Mouse (Mus musculus) ES-Bruce4 (cell line): ENCODE results near the gene Dync1i1. TPM values are rescaled to one million over a fixed set of nuclear protein-coding genes. Genes with fewer than 3 reads are reported as not detected.

Experiments used
- H3K27ac ChIP-seq: 2 replicates; pipeline ENCODE4 v1.5.1; 2012; ENCODE audit warnings: low read length, inconsistent platforms; ENCODE audit not compliant: insufficient read depth
- H3K27me3 ChIP-seq: 2 replicates; pipeline ENCODE4 v1.6.1; 2012; ENCODE audit warnings: mild to moderate bottlenecking, low read length, inconsistent platforms; ENCODE audit not compliant: control insufficient read depth, poor library complexity, insufficient read depth, severe bottlenecking
- H3K36me3 ChIP-seq: 2 replicates; pipeline ENCODE4 v1.6.1; 2012; ENCODE audit warnings: inconsistent platforms, mild to moderate bottlenecking, low read length, moderate library complexity; ENCODE audit not compliant: control insufficient read depth, poor library complexity, insufficient read depth, severe bottlenecking
- H3K4me1 ChIP-seq: one replicate; pipeline ENCODE4 v1.8.1; 2011; ENCODE audit warnings: low read length; ENCODE audit not compliant: control insufficient read depth, insufficient read depth
- H3K4me3 ChIP-seq: 2 replicates; pipeline ENCODE4 v1.5.1; 2011; ENCODE audit warnings: low read depth, mild to moderate bottlenecking, low read length
- H3K9ac ChIP-seq: 2 replicates; pipeline ENCODE4 v1.6.1; 2012; ENCODE audit warnings: low read depth, mild to moderate bottlenecking, inconsistent platforms; ENCODE audit not compliant: poor library complexity, severe bottlenecking
- H3K9me3 ChIP-seq: replicated peaks from 2 replicates; pipeline ENCODE4 v1.6.1; 2012; ENCODE audit warnings: mild to moderate bottlenecking, low read length, inconsistent platforms; ENCODE audit not compliant: control insufficient read depth, poor library complexity, insufficient read depth, severe bottlenecking
- CTCF ChIP-seq: IDR thresholded peaks from one replicate; pipeline ENCODE4 v1.8.1; 2011; ENCODE audit warnings: low read depth, low read length
- EP300 ChIP-seq: IDR thresholded peaks from 2 replicates; pipeline ENCODE4 v1.6.1; 2011; ENCODE audit warnings: low read depth, low read length; ENCODE audit not compliant: insufficient read depth
- POLR2A ChIP-seq: IDR thresholded peaks from one replicate; pipeline ENCODE4 v1.8.1; 2011; ENCODE audit warnings: low read length; ENCODE audit not compliant: insufficient read depth
- polyA plus RNA-seq: library from polyadenylated mRNA; stranded (reverse); fragments of >200 nt; gene quantifications from 2 replicates; pipeline ENCODE4 v1.2.4, GENCODE M21; 2011; ENCODE audit warnings: low read depth; ENCODE audit not compliant: missing spikeins, insufficient read depth, insufficient read length

Gene Dync1i1
- polyA plus RNA-seq, 1 experiment = 0.25 TPM

DNA sequence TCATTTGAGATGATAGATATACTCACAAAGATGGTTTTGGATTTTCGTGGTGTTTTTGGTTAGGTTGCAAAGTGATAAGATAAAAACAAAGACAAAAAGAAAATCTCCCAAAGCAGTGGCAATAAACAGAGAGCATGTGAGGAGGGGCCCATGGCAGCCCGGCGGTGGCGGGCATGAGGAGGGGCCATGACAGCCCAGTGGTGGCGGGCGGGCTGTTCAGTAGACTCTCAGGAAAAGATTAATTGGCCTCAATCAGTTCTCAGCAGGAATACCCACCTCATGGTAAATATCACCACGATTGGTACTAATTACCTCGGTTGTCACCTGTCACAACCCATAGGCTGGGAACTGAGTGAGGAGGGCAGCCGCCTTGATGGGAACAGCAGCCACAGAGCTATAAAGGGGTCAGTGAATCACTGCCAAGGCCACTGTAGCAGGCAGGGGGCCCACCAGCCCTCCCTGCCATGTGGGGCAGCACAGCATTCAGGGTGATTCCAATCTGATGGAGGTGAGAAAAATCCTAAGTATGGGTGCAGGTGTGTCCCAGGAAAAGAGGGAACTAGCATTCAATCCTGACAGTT lies 224.5 kb downstream of the Dync1i1 start:
- Histone ChIP-seq H3K9ac (no peak overlapping the region), H3K4me1 (no peaks in the 10 kb centered on the region), H3K27ac (no peak overlapping the region), H3K9me3 (no peaks in the 10 kb centered on the region), H3K27me3 (no peaks in the 10 kb centered on the region), H3K4me3 (no peak overlapping the region), H3K36me3 (no peaks in the 10 kb centered on the region)
- TF ChIP-seq POLR2A (no peak), CTCF (no peak), EP300 (no peak)

DNA sequence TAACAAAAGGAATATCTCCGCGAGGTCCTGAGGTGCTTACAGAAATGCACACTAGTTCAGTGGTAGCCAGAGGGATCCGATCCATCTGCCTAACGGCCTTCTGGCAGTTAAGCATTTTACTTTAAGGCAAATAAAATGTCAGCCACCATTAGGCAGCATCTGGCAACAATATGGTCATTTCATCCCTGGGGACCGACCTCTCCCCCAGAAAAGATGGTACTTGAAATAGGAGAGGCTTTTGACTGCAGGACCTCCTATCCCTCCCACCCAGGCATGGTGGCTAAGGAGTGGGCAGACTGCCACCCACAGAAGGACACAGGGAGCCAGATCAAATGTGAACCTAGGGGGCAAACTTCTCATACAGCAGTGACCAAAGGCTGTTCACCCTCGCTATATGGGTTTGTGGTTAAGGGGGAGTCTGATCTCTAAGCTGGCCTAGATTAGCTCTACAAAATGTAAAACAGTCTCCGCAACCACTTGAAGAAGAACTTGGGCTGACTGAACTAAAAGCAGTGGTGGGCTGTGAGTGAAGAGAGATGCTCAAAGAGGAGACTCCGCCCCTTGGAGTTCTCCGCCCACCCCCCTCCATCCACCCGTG lies 231.0 kb downstream of the Dync1i1 start:
- Histone ChIP-seq H3K27me3 (no peaks in the 10 kb centered on the region; the same call in 1 of the 2 replicates), H3K36me3 (no peaks in the 10 kb centered on the region), H3K4me1 (no peaks in the 10 kb centered on the region), H3K27ac (no peak overlapping the region), H3K4me3 (no peak overlapping the region), H3K9me3 (no peaks in the 10 kb centered on the region), H3K9ac (no peak overlapping the region)
- TF ChIP-seq EP300 (no peak), CTCF (no peak), POLR2A (no peak)

DNA sequence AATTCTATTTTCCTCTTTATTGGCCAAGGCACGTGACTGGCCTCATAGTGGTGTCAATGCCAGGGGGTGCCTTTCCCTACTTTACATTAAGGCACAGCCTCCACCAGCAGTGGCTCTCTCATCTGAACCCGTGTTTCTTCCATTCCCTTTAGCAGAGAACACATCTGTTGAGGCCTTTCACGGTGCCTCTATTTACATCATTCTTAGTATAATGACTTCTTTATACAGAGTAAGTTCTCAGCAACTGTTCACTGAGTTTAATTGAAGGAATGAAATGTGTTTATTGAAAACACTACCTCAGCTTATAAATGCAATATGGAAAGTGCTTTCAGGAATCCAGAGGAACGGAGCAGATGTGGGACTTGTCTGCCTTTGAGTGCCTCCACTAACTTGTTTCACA lies 235.3 kb downstream of the Dync1i1 start:
- H3K36me3 ChIP-seq = no peaks in the 10 kb centered on the region
- H3K9me3 ChIP-seq = no peaks in the 10 kb centered on the region
- H3K27ac ChIP-seq = no peak overlapping the region
- no peak overlapping the region for H3K9ac ChIP-seq
- H3K4me3 ChIP-seq = no peak overlapping the region
- TF ChIP-seq CTCF (no peak), POLR2A (no peak), EP300 (no peak)
- no peaks in the 10 kb centered on the region for H3K4me1 ChIP-seq
- H3K27me3 ChIP-seq = no peaks in the 10 kb centered on the region; the same call in 1 of the 2 replicates

DNA sequence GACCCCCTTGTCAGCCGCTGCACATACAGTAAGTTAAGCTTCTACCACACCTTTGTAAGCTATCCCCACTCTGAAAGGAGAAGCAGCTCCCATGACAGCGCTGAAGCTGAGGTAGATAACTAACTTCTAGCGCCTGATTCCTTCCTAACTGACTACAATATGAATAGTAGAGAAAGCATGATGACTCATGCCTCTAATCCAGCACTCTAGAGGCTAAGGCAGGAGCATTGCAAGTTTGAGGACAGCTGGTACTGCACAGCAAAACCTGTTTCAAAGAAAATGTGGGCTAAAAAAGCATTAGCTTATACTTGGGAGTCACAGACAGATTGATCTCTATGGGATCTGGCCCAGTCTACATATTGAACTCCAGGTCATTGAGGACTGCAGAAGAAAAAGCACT lies 236.5 kb downstream of the Dync1i1 start:
- Histone ChIP-seq H3K27ac (no peak overlapping the region), H3K4me1 (no peaks in the 10 kb centered on the region), H3K36me3 (no peaks in the 10 kb centered on the region), H3K9me3 (no peaks in the 10 kb centered on the region), H3K4me3 (no peak overlapping the region), H3K9ac (no peak overlapping the region), H3K27me3 (no peaks in the 10 kb centered on the region)
- TF ChIP-seq CTCF = no peak
- no peak for TF ChIP-seq POLR2A
- no peak for TF ChIP-seq EP300

DNA sequence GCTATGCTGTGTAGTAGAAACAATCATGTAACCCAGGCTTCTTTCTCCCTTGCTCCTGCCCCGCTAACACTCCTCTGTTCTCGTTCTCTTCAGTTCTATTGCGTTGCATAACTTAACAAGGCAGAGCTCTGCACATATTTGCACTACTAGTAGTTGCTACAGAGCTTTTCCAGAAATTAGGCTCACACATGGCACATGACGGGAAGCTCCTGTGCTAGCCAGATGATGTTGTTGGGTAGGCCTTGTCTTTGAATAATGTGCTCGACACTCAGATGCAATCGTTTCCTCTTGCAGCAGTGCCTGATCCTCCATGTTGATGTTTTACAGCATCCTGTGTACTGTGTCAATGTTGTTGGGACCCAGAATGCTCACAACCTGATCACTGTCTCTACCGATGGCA lies 240.9 kb downstream of the Dync1i1 start:
- TF ChIP-seq CTCF (no peak), POLR2A (no peak), EP300 (no peak)
- Histone ChIP-seq H3K4me1 (no peaks in the 10 kb centered on the region), H3K36me3 (no peaks in the 10 kb centered on the region), H3K9me3 (no peaks in the 10 kb centered on the region), H3K27ac (no peak overlapping the region), H3K9ac (no peak overlapping the region), H3K27me3 (no peaks in the 10 kb centered on the region), H3K4me3 (no peak overlapping the region)

DNA sequence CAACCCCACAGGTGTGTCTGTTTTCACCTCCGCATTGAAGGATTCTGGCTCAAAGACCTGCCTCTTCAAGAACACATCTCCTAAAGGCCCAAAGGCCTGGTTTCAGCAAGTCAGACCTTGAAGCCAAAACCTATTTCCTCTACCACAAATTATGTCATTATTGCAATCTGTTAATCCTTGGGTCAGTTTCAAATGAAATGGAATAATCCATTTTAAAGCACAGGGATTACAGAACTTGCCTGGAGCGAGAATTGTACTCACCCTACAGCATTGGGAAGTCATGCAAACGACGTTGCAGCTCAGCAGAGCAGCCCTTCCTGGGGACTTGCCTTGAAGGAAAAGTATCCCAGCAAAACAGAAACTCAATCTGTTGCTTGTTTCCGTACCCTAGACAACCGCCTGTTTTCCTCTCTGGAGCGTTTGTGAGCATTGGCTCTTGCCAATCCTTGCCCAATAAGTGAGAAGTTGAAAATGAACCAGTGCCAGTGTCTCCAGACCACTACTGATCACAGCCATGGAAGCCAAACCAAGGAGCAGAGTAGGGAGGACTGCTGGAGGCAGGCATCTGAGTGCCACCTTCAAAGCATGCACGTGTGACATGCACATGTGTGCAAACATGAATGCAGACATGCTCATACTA lies 241.5 kb downstream of the Dync1i1 start:
- Histone ChIP-seq H3K27me3 (no peaks in the 10 kb centered on the region), H3K4me1 (no peaks in the 10 kb centered on the region), H3K27ac (no peak overlapping the region), H3K9ac (no peak overlapping the region), H3K4me3 (no peak overlapping the region), H3K36me3 (no peaks in the 10 kb centered on the region), H3K9me3 (no peaks in the 10 kb centered on the region)
- TF ChIP-seq CTCF (no peak), EP300 (no peak), POLR2A (no peak)
